Mouse (Mus musculus) neural tube, embryonic 13.5 days (tissue): ENCODE results near the gene Tead1. TPM values are rescaled to one million over a fixed set of nuclear protein-coding genes. Genes with fewer than 3 reads are reported as not detected.
A peak's percentile ranks its signal among the peaks of the same experiment; 100 is the strongest.

Experiments
- ATAC-seq: fragments of 200-750 bp; cut with Nextera tagmentation; 2 replicates; pipeline ENCODE4 v1.8.0; 2017; ENCODE audit warnings: low read depth, mild to moderate bottlenecking, moderate TSS enrichment, moderate library complexity
- H3K27ac ChIP-seq: fragments of 300-500 bp; sonication (generic); replicated peaks from 2 replicates; pipeline ENCODE4 v1.5.1; 2015; ENCODE audit warnings: moderate library complexity, mild to moderate bottlenecking, inconsistent platforms
- H3K27me3 ChIP-seq: fragments of 300-500 bp; sonication (generic); 2 replicates; pipeline ENCODE4 v1.6.1; 2015; ENCODE audit warnings: mild to moderate bottlenecking, inconsistent platforms
- H3K36me3 ChIP-seq: fragments of 300-500 bp; sonication (generic); 2 replicates; pipeline ENCODE4 v1.6.1; 2015; ENCODE audit warnings: mild to moderate bottlenecking, inconsistent platforms
- H3K4me1 ChIP-seq: fragments of 300-500 bp; sonication (generic); replicated peaks from 2 replicates; pipeline ENCODE4 v1.6.1; 2015; ENCODE audit warnings: inconsistent platforms
- H3K4me2 ChIP-seq: fragments of 300-500 bp; sonication (generic); 2 replicates; pipeline ENCODE4 v1.6.1; 2015; ENCODE audit warnings: inconsistent platforms, mild to moderate bottlenecking, moderate library complexity
- H3K4me3 ChIP-seq: fragments of 300-500 bp; sonication (generic); 2 replicates; pipeline ENCODE4 v1.5.1; 2015; ENCODE audit warnings: mild to moderate bottlenecking, inconsistent platforms
- H3K9ac ChIP-seq: fragments of 300-500 bp; sonication (generic); 2 replicates; pipeline ENCODE4 v1.6.1; 2015; ENCODE audit warnings: moderate library complexity, mild to moderate bottlenecking, inconsistent platforms
- H3K9me3 ChIP-seq: fragments of 300-500 bp; sonication (generic); 2 replicates; pipeline ENCODE4 v1.6.1; 2016; ENCODE audit warnings: inconsistent platforms
- WGBS: fragments of 180-500 bp; shearing (Covaris S2); methylation state at CpG from one replicate; pipeline ENCODE4 v1.1.7; 2015; 5-methylcytosine and 5-hydroxymethylcytosine counted together
- microRNA-seq: library from miRNA; unstranded; fragments of <30 nt; microRNA quantifications from one replicate; pipeline ENCODE4, GENCODE M21; 2016
- polyA plus RNA-seq: library from polyadenylated mRNA; unstranded; fragments of >200 nt; fragmentation: Nextera tagmentation; extraction: Ambion mirVana; gene quantifications from 2 replicates; pipeline ENCODE4 v1.2.1, GENCODE M21; 2015

Tead1 gene
- polyA plus RNA-seq, 1 experiment from 2014 or later, result 18.5 TPM

- no peak overlapping the region for H3K27ac ChIP-seq
- peak overlapping the region; percentile 68 for H3K9ac ChIP-seq
- H3K9me3 ChIP-seq, result no peaks in the 10 kb centered on the region
- peak; percentile 45 for ATAC-seq
- under 1% methylated on average over 82 of the region's 82 CpGs for WGBS
- peaks cover 25% of the 10 kb centered on the region for H3K4me1 ChIP-seq
- H3K27me3 ChIP-seq, result peaks cover 64% of the 10 kb centered on the region
- H3K36me3 ChIP-seq, result no peaks in the 10 kb centered on the region
- peak overlapping the region; percentile 52 for H3K4me3 ChIP-seq
- peak overlapping the region; percentile 82 for H3K4me2 ChIP-seq
Observed at GRCm38 (mm10) chr7:112954351-112955102, 275.4 kb downstream of the Tead1 start.

DNA sequence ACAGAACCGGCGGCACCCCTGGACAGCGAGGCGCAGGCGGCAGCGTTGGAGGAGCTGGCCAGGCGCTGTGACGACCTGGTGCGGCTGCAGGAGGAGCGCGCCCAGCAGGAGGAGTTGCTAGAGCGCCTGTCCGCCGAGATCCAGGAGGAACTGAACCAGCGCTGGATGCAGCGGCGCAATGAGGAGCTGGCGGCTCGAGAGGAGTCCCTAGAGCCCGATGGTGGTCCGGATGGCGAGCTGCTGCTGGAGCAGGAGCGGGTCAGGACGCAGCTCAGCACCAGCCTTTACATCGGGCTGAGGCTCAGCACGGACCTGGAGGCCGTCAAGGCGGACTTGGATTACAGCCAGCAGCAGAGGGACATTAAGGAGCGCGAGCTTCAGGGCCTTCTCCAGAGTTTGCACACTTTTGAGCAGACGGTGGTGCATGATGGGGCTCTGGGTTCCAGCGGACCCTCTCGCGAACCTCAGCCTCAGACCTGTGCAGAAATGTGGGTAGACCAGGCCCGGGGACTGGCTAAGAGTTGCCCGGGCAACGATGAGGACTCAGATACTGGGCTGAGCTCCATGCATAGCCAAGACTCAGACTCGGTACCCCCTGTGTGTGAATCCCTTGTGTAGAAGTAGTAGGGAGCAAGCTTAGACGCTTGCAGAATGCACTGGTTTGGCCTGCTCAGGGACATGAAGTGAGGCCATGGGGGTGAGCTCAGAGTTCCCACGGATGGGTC is 276.1 kb downstream of the Tead1 start:
- peak; percentile 60 for ATAC-seq
- H3K4me3 ChIP-seq, result peak overlapping the region; percentile 52
- no peaks in the 10 kb centered on the region for H3K36me3 ChIP-seq
- H3K9me3 ChIP-seq, result no peaks in the 10 kb centered on the region
- peaks cover 25% of the 10 kb centered on the region for H3K4me1 ChIP-seq
- peak overlapping the region; percentile 82 for H3K4me2 ChIP-seq
- peaks cover 62% of the 10 kb centered on the region for H3K27me3 ChIP-seq
- 3% methylated on average over 40 of the region's 40 CpGs for WGBS
- H3K9ac ChIP-seq, result peak overlapping the region; percentile 68
- no peak overlapping the region for H3K27ac ChIP-seq

GRCm38 (mm10) chr7:112955955-112956354 is 276.8 kb downstream of the Tead1 start:
- Histone ChIP-seq H3K4me3 (peak overlapping the region; percentile 52), H3K4me2 (peak overlapping the region; percentile 82), H3K36me3 (no peaks in the 10 kb centered on the region), H3K27me3 (peaks cover 60% of the 10 kb centered on the region), H3K4me1 (peaks cover 25% of the 10 kb centered on the region), H3K27ac (no peak overlapping the region), H3K9ac (0 out of 2 replicates have a peak overlapping the region, but pooled peaks have one; percentile 68), H3K9me3 (no peaks in the 10 kb centered on the region)
- 39% methylated on average over 3 of the region's 3 CpGs for WGBS
- ATAC-seq, result no peak

Small RNA genes within 50 kb of the gene (microRNA-seq; reads per million reads assigned to microRNA genes)
- not detected for gene Gm44462
